Mouse (Mus musculus): ENCODE results near the gene Vmn2r27. TPM values are rescaled to one million over a fixed set of nuclear protein-coding genes. Genes with fewer than 3 reads are reported as not detected.
A peak's percentile ranks its signal among the peaks of the same experiment; 100 is the strongest.

Vmn2r27 gene
- under 1 TPM in 1 of 2 experiments, not detected in 1; 0.12 TPM for total RNA-seq (2021)
- long read RNA-seq, experiment 1, result 0 reads
- long read RNA-seq, experiment 2, result 0 reads

- Histone ChIP-seq H3K4me3 (no peak within 1 kb of the TSS), H3K27ac (no peak within 1 kb of the TSS)
- intact Hi-C loops (cut with DNase I), result no loop called here
- DNase-seq (ENCODE audit: extremely low spot score in 1 of 2, low spot score in 2 of 2), result no peak
- TF ChIP-seq CTCF (IDR thresholded peaks at IDR 0.05), result no peak
Observed at GRCm38 (mm10) chr6:124231756-124232155, at the start of gene Vmn2r27. Gene Vmn2r27, minus strand, starts transcription at chr6:124231856.

DNA sequence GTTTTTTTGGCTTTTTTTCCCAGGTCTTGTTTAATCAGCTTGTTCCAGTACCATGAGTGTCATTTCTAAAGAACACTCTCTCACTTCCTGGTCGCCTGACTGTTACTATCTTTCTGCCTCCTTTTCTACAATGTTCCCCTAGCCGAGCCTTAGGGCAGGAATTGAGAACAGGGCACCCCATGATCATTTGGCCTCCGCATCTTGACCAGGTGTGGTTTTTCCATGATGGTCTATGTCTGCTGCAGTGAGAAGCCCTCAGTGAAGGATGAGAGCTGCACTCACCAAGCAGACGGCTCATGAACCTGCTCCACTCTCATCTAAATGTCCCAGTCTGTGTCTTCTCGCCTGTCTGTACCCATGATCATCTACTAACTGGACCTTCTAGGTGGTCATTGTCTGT is 46.6 kb upstream of the Vmn2r27 start:
- no peak for TF ChIP-seq CTCF (IDR thresholded peaks at IDR 0.05)
- Histone ChIP-seq H3K4me3 (no peak overlapping the region), H3K27ac (no peak overlapping the region)
- DNase-seq (ENCODE audit: extremely low spot score in 1 of 2, low spot score in 2 of 2), result no peak
- intact Hi-C loops (cut with DNase I), result no loop called here

- intact Hi-C loops (cut with DNase I), result no loop called here
- Histone ChIP-seq H3K4me3 (no peak overlapping the region), H3K27ac (no peak overlapping the region)
- no peak for TF ChIP-seq CTCF (IDR thresholded peaks at IDR 0.05)
- no peak for DNase-seq (ENCODE audit: extremely low spot score in 1 of 2, low spot score in 2 of 2)
Observed at GRCm38 (mm10) chr6:124277641-124278040, 46.0 kb upstream of the Vmn2r27 start.

GRCm38 (mm10) chr6:124273231-124273880 is 41.7 kb upstream of the Vmn2r27 start:
- TF ChIP-seq CTCF (IDR thresholded peaks at IDR 0.05), result no peak
- DNase-seq (ENCODE audit: extremely low spot score in 1 of 2, low spot score in 2 of 2), result no peak
- Histone ChIP-seq H3K27ac (no peak overlapping the region), H3K4me3 (no peak overlapping the region)
- intact Hi-C loops (cut with DNase I), result no loop called here

DNA sequence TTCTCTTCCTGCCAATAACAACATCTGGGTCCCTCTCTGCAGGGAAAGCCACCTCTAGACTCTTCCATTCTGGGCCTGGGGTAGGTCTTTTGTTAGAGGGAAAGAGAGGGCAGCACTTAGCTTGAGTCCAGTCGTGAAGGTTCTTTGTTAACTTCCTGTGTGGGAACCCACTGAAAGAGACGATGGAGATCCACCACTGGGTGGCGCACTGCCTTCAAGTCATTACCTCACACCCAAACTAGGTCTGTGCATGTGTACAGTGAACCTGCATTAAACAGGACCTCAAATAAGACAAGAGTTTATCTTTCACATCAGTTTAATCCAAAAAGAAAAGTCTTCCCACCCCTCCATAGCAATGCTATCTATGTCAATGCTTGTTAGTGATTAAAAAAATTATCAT is 31.0 kb upstream of the Vmn2r27 start:
- H3K4me3 ChIP-seq, result no peak overlapping the region
- intact Hi-C loops (cut with DNase I), result loop anchor here (1.0 to 5.0 kb wide), 3 partner anchors 117 to 1600 kb away; no protein-coding TSS in a partner anchor
- H3K27ac ChIP-seq, result no peak overlapping the region

DNA sequence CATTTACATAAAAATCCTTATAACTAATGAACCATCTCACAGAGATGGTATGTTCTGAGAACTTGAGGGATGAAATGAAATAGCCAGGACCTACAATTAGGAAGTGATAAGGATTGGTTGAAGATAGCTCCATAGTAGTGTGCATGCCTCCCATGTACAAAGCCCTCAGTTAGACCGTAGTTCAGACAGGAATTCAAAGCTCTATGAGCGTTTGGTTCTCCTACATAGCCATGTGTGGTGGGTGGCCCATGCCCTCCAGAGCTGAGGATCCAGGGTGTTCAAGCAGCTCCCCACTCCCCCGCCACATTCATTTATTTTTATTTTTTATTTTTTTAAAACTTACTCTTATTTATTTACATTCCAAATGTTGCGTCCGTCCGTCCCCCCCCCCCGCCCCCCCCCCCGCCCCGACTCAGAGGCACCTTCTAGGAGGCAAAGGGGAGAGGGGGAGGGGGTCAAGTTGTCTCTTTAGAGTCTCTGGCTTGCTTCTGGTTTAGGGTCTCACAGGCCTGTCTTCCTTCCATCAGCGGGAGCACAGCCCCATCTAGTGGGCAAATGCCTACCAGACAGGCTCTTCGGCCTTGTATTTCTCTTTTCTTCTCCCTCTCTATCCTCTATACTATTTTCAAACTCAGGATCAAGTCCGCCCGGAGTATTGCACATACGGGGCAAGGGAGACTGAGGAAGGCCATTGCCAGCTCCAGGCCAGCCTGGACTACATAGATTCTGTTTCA is 28.7 kb upstream of the Vmn2r27 start:
- TF ChIP-seq CTCF (IDR thresholded peaks at IDR 0.05), result peak; percentile 84
- peak; percentile 67 to 68 for DNase-seq (ENCODE audit: extremely low spot score in 1 of 2, low spot score in 2 of 2)
- intact Hi-C loops (cut with DNase I), result loop anchor here (1.0 to 5.0 kb wide), 5 partner anchors 329 to 1598 kb away; no protein-coding TSS in a partner anchor
- Histone ChIP-seq H3K27ac (no peak overlapping the region), H3K4me3 (no peak overlapping the region)

More for the DNA sequence above, 31.0 kb upstream of the Vmn2r27 start:
- peak; percentile 75 for TF ChIP-seq CTCF (IDR thresholded peaks at IDR 0.05)
- peak; percentile 65 to 78 for DNase-seq (ENCODE audit: extremely low spot score in 1 of 2, low spot score in 2 of 2)

DNA sequence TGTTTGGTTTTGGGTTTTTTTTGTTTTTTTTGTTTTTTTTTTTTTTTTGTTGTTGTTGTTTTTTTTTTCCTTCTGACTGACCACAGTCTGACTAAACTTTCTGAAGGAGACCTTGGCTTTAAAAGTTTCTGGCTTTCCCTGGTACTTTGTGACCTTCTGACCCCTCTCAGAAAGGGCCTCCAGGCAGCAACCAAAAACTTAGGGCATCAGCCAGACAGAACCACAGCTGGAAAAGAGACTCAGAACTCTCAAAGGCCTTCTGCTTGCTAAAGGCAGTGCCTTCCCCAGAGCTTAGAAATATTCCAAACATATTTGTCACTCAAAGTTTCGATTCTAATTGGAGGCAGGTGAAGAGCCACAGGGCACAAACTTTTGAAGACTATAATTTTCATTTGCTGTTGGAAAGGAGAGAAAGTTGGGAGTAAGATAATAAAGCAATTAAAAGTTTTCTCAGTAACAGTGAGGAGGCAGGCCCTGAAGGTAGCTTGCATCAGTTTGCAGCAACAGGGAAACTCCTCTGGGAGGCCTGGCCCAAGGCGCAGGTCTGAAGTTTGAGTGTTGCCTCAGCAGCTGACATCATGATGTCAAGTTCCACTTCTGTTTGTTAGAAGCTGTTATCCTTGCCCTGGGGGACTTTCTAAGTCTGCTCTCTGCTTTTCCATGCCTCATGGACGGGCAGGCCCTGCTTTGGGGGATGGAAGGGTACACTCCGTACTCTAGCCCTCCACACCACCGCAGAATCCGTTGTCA is 24.2 kb upstream of the Vmn2r27 start:
- H3K27ac ChIP-seq, result no peak overlapping the region
- no peak for DNase-seq (ENCODE audit: extremely low spot score in 1 of 2, low spot score in 2 of 2)
- intact Hi-C loops (cut with DNase I), result no loop called here
- no peak for TF ChIP-seq CTCF (IDR thresholded peaks at IDR 0.05)
- no peak overlapping the region for H3K4me3 ChIP-seq

GRCm38 (mm10) chr6:124202116-124202515 is 29.5 kb downstream of the Vmn2r27 start:
- DNase-seq (ENCODE audit: extremely low spot score in 1 of 2, low spot score in 2 of 2), result no peak

GRCm38 (mm10) chr6:124168499-124169257 is 63.0 kb downstream of the Vmn2r27 start:
- TF ChIP-seq CTCF (IDR thresholded peaks at IDR 0.05), result no peak
- DNase-seq (ENCODE audit: extremely low spot score in 1 of 2, low spot score in 2 of 2), result no peak
- intact Hi-C loops (cut with DNase I), result no loop called here
- Histone ChIP-seq H3K27ac (no peak overlapping the region), H3K4me3 (no peak overlapping the region)

More at GRCm38 (mm10) chr6:124202116-124202515, 29.5 kb downstream of the Vmn2r27 start:
- H3K27ac ChIP-seq, result no peak overlapping the region
- intact Hi-C loops (cut with DNase I), result no loop called here
- no peak for TF ChIP-seq CTCF (IDR thresholded peaks at IDR 0.05)
- H3K4me3 ChIP-seq, result no peak overlapping the region

DNA sequence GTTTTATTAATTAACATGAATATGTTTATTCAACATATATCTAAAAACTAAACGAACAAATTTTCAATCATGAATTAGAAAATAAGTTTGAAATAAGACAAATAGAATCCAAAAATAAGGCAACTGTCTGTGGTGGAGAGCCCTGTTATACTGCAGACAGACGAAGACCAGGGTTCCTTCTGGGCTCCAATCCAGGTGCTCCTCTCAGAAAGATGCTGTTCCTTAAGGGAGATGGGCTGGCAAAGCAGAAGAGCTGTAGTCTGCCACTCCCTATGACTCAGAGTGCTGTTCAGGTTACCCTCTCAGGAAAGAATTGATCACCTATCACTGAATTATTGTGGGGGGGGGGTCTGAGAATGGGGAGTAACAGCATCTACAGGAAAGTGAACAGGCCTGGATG is 65.1 kb downstream of the Vmn2r27 start:
- Histone ChIP-seq H3K27ac (no peak overlapping the region), H3K4me3 (no peak overlapping the region)
- DNase-seq (ENCODE audit: extremely low spot score in 1 of 2, low spot score in 2 of 2), result no peak
- TF ChIP-seq CTCF (IDR thresholded peaks at IDR 0.05), result no peak
- intact Hi-C loops (cut with DNase I), result no loop called here

GRCm38 (mm10) chr6:124149808-124150207 is 81.8 kb downstream of the Vmn2r27 start:
- intact Hi-C loops (cut with DNase I), result no loop called here
- DNase-seq (ENCODE audit: extremely low spot score in 1 of 2, low spot score in 2 of 2), result no peak

More at GRCm38 (mm10) chr6:124149808-124150207, 81.8 kb downstream of the Vmn2r27 start:
- H3K27ac ChIP-seq, result no peak overlapping the region
- H3K4me3 ChIP-seq, result no peak overlapping the region
- no peak for TF ChIP-seq CTCF (IDR thresholded peaks at IDR 0.05)

Other genes with a start within 250 kb of the Vmn2r27 start
- gene Vmn2r26, start 207.3 kb downstream of the Vmn2r27 start, total RNA-seq (2021), result not detected
- gene Cd163, start 72.8 kb upstream of the Vmn2r27 start, total RNA-seq (2021), result 1 to 10 TPM; 2.7 to 3.6 TPM
- gene Pex5, start 183.2 kb upstream of the Vmn2r27 start, total RNA-seq (2021), result 10 to 100 TPM; 65.7 to 65.9 TPM
- gene Clstn3, start 232.9 kb upstream of the Vmn2r27 start, total RNA-seq (2021), result 100 to 1,000 TPM; 393 to 399 TPM